Comparison of ENCODE assay signal across 8 mouse cellular contexts in genomic region chr4:3080385-3081125, GRCm38 (mm10).
A peak's percentile ranks its signal among the peaks of the same experiment; 100 is the strongest.
DNase-seq lines count a peak whose midpoint lies in the region; ATAC-seq and TF ChIP-seq lines count a peak whose summit lies in the region.

No protein-coding gene starts in this region.

- no peaks in the 10 kb centered on the region for H3K27me3 ChIP-seq in heart, embryonic 10.5 days (ENCODE audit: insufficient read depth, poor library complexity, severe bottlenecking)
- no peaks in the 10 kb centered on the region for H3K27me3 ChIP-seq in heart, postnatal 0 days (ENCODE audit: control insufficient read depth, insufficient read depth, low read length)
- H3K27me3 ChIP-seq in liver, embryonic 14.5 days (ENCODE audit: control insufficient read depth, insufficient read depth, low read length): no peaks in the 10 kb centered on the region

- H3K9me3 ChIP-seq in heart, embryonic 10.5 days: peaks cover 70% of the 10 kb centered on the region
- peaks cover 44% of the 10 kb centered on the region for H3K9me3 ChIP-seq in heart, postnatal 0 days (replicated peaks; ENCODE audit: control insufficient read depth, low read length)
- peaks cover 15% of the 10 kb centered on the region for H3K9me3 ChIP-seq in liver, embryonic 14.5 days (ENCODE audit: control insufficient read depth, low read length)

- H3K9ac ChIP-seq in heart, postnatal 0 days (replicated peaks; ENCODE audit: low read depth, low read length): no peak overlapping the region
- no peak overlapping the region for H3K9ac ChIP-seq in liver, embryonic 14.5 days (replicated peaks)

- TF ChIP-seq EP300 in heart, postnatal 0 days (IDR thresholded peaks at IDR 0.05; ENCODE audit: low read depth): no peak
- no peak for TF ChIP-seq EP300 in liver, embryonic 14.5 days (IDR thresholded peaks at IDR 0.05; ENCODE audit: low read depth)

- H3K4me1 ChIP-seq in heart, embryonic 10.5 days: no peaks in the 10 kb centered on the region
- H3K4me1 ChIP-seq in heart, postnatal 0 days (ENCODE audit: control insufficient read depth, insufficient read depth): no peaks in the 10 kb centered on the region
- no peaks in the 10 kb centered on the region for H3K4me1 ChIP-seq in liver, embryonic 14.5 days (replicated peaks; ENCODE audit: control insufficient read depth in 2 of 2, insufficient read depth in 2 of 2, low read length in 1 of 2)

- peak; percentile 82 for DNase-seq in heart, embryonic 10.5 days (ENCODE audit: low spot score)
- no peak for DNase-seq in heart, adult 8-10 months (ENCODE audit: low spot score)
- peak; percentile 59 for DNase-seq in R1 (ENCODE audit: low read depth, low spot score)
- no peak for DNase-seq in heart, postnatal 0 days (ENCODE audit: low spot score)
- DNase-seq in liver, embryonic 14.5 days (ENCODE audit: low read depth in 3 of 3, low spot score in 3 of 3): no peak
- peak; percentile 0 for DNase-seq in thymus, postnatal 25 days
- no peak for DNase-seq in right cerebral cortex, postnatal 14 days
- DNase-seq in cerebellum, postnatal 25 days: no peak

- peak; percentile 15; the same call in 1 of the 2 replicates for ATAC-seq in heart, postnatal 0 days (ENCODE audit: insufficient read depth, low read depth)
- peak; percentile 22; the same call in 1 of the 2 replicates for ATAC-seq in liver, embryonic 14.5 days (ENCODE audit: insufficient read depth)

- TF ChIP-seq CTCF in heart, postnatal 0 days (IDR thresholded peaks at IDR 0.05; ENCODE audit: low read depth): no peak
- no peak for TF ChIP-seq CTCF in liver, embryonic 14.5 days (IDR thresholded peaks at IDR 0.05; ENCODE audit: low read depth)

- H3K36me3 ChIP-seq in heart, embryonic 10.5 days: no peaks in the 10 kb centered on the region
- H3K36me3 ChIP-seq in heart, postnatal 0 days (replicated peaks; ENCODE audit: control insufficient read depth, insufficient read depth, low read length): no peaks in the 10 kb centered on the region
- H3K36me3 ChIP-seq in liver, embryonic 14.5 days (replicated peaks; ENCODE audit: control insufficient read depth, insufficient read depth, low read depth): no peaks in the 10 kb centered on the region

- no peak overlapping the region for H3K4me3 ChIP-seq in heart, embryonic 10.5 days
- no peak overlapping the region for H3K4me3 ChIP-seq in heart, postnatal 0 days (ENCODE audit: low read depth, low read length)
- no peak overlapping the region for H3K4me3 ChIP-seq in liver, embryonic 14.5 days (ENCODE audit: insufficient read depth in 1 of 2, low read depth in 2 of 2, low read length in 2 of 2)

- H3K27ac ChIP-seq in heart, embryonic 10.5 days: no peak overlapping the region
- no peak overlapping the region for H3K27ac ChIP-seq in heart, postnatal 0 days (ENCODE audit: low read depth)
- no peak overlapping the region for H3K27ac ChIP-seq in liver, embryonic 14.5 days

- 54% methylated on average over 7 of the region's 7 CpGs for WGBS in heart, embryonic 10.5 days
- 52% methylated on average over 7 of the region's 7 CpGs for WGBS in heart, postnatal 0 days
- WGBS in liver, embryonic 14.5 days (ENCODE audit: insufficient replicate concordance): 40% methylated on average over 7 of the region's 7 CpGs

- H3K4me2 ChIP-seq in heart, postnatal 0 days (ENCODE audit: low read depth, low read length): no peak overlapping the region
- H3K4me2 ChIP-seq in liver, embryonic 14.5 days (ENCODE audit: low read depth): no peak overlapping the region

Comparison
In these comparisons a context has a peak if more than half of its experiments do, and no peak if none do; other contexts are left out.
1. DNase-seq: peak in heart, embryonic 10.5 days (single experiment), R1 (single experiment) and thymus, postnatal 25 days (single experiment); none in heart, adult 8-10 months (single experiment), heart, postnatal 0 days (single experiment), liver, embryonic 14.5 days (0 of 3), right cerebral cortex, postnatal 14 days (single experiment) and cerebellum, postnatal 25 days (0 of 2).